Mouse (Mus musculus) ES-E14 (cell line): ENCODE measurements around the gene Casp1. TPM values are rescaled to one million over a fixed set of nuclear protein-coding genes. Genes with fewer than 3 reads are reported as not detected.

Source experiments
- DNase-seq: peaks from one replicate; pipeline ENCODE4 v3.0.0-alpha.2; 2013; ENCODE audit warnings: low read depth, low spot score
- H3K27ac ChIP-seq: 2 replicates; pipeline ENCODE4 v1.5.1; 2012; ENCODE audit warnings: low read depth, mild to moderate bottlenecking, low read length, moderate library complexity, mixed read lengths; ENCODE audit not compliant: poor library complexity, insufficient read depth, severe bottlenecking
- H3K36me3 ChIP-seq: 2 replicates; pipeline ENCODE4 v1.6.1; 2012; ENCODE audit warnings: mild to moderate bottlenecking, low read length, moderate library complexity, mixed read lengths; ENCODE audit not compliant: control insufficient read depth, poor library complexity, insufficient read depth, severe bottlenecking
- H3K4me1 ChIP-seq, 2 experiments: fragments of 150-350 bp in 1 of 2; sonication (generic) in 1 of 2; 2 replicates each; pipeline ENCODE4 v1.6.1; 2012; ENCODE audit warnings: low read length in 2 of 2, mild to moderate bottlenecking in 1 of 2, mixed read lengths in 1 of 2; ENCODE audit not compliant: control insufficient read depth in 2 of 2, insufficient read depth in 2 of 2, poor library complexity in 1 of 2
- H3K4me3 ChIP-seq, 2 experiments: fragments of 150-350 bp in 1 of 2; sonication (generic) in 1 of 2; 2 replicates each; pipeline ENCODE4 v1.5.1; 2012; ENCODE audit warnings: low read length in 2 of 2, low read depth in 1 of 2, mild to moderate bottlenecking in 1 of 2, mixed read lengths in 1 of 2; ENCODE audit not compliant: insufficient read depth in 1 of 2, poor library complexity in 1 of 2, severe bottlenecking in 1 of 2
- H3K9ac ChIP-seq: 2 replicates; pipeline ENCODE4 v1.6.1; 2012; ENCODE audit warnings: low read depth, mild to moderate bottlenecking, low read length, mixed read lengths; ENCODE audit not compliant: poor library complexity, insufficient read depth, severe bottlenecking
- H3K9me3 ChIP-seq: fragments of 150-350 bp; sonication (generic); 2 replicates; pipeline ENCODE4 v1.6.1; 2012; ENCODE audit warnings: low read depth, mild to moderate bottlenecking, low read length; ENCODE audit not compliant: control insufficient read depth, insufficient read depth
- CHD2 ChIP-seq: IDR thresholded peaks from 2 replicates; pipeline ENCODE4 v1.6.1; 2014; ENCODE audit warnings: mild to moderate bottlenecking, low read depth, low read length, inconsistent platforms
- HCFC1 ChIP-seq: IDR thresholded peaks from 2 replicates; pipeline ENCODE4 v1.6.1; 2012; ENCODE audit warnings: low read length, inconsistent platforms, borderline replicate concordance; ENCODE audit not compliant: insufficient read depth
- MAFK ChIP-seq: IDR thresholded peaks from 2 replicates; pipeline ENCODE4 v1.6.1; 2014; ENCODE audit warnings: mild to moderate bottlenecking, low read depth, low read length, inconsistent platforms; ENCODE audit not compliant: insufficient read depth
- ZC3H11A ChIP-seq: IDR thresholded peaks from 2 replicates; pipeline ENCODE4 v1.6.1; 2012; ENCODE audit warnings: low read depth, mild to moderate bottlenecking, inconsistent platforms, low read length, borderline replicate concordance
- ZNF384 ChIP-seq: IDR thresholded peaks from 2 replicates; pipeline ENCODE4 v1.6.1; 2012; ENCODE audit warnings: low read depth, low read length, inconsistent platforms
- in situ Hi-C, 2 experiments: fragments of 600-800 bp; cut with MboI; formaldehyde crosslinking; loops; one replicate each; pipeline ENCODE4 v1.15.1; 2025; ENCODE audit warnings: low sequenced_read_pairs in 2 of 2, inconsistent platforms in 1 of 2; ENCODE audit not compliant: unreplicated experiment in 2 of 2
- total RNA-seq: library from RNA; depleted of rRNA; stranded (reverse); fragments of 300-350 nt; gene quantifications from 2 replicates; pipeline ENCODE4 v1.2.3, GENCODE M21; 2012

Gene Casp1
- total RNA-seq, 1 experiment = 0.36 TPM

- no peaks in the 10 kb centered on the region for H3K36me3 ChIP-seq
- no peak overlapping the region for H3K9ac ChIP-seq
- no peak overlapping the region for H3K4me3 ChIP-seq
- no peak for DNase-seq
- no peaks in the 10 kb centered on the region for H3K4me1 ChIP-seq
- no peak for TF ChIP-seq ZNF384
- no peaks in the 10 kb centered on the region for H3K9me3 ChIP-seq
- H3K27ac ChIP-seq = no peak overlapping the region
- in situ Hi-C loops = no loop called here
Measured at GRCm38 (mm10) chr9:5271334-5271845, 26.9 kb upstream of the Casp1 start.

GRCm38 (mm10) chr9:5286071-5286470 is 12.2 kb upstream of the Casp1 start:
- Histone ChIP-seq H3K27ac (no peak overlapping the region), H3K9ac (no peak overlapping the region), H3K36me3 (no peaks in the 10 kb centered on the region), H3K9me3 (no peaks in the 10 kb centered on the region), H3K4me3 (no peak overlapping the region), H3K4me1 (no peaks in the 10 kb centered on the region)
- in situ Hi-C loops = no loop called here
- TF ChIP-seq HCFC1 = no peak
- no peak for TF ChIP-seq ZC3H11A
- TF ChIP-seq ZNF384 = no peak
- DNase-seq = no peak

- in situ Hi-C loops = no loop called here
- H3K9me3 ChIP-seq = no peaks in the 10 kb centered on the region
- no peaks in the 10 kb centered on the region for H3K36me3 ChIP-seq
- H3K4me1 ChIP-seq = no peaks in the 10 kb centered on the region
- no peak overlapping the region for H3K4me3 ChIP-seq
- no peak overlapping the region for H3K9ac ChIP-seq
- TF ChIP-seq MAFK (no peak), CHD2 (no peak), ZC3H11A (no peak), ZNF384 (no peak), HCFC1 (no peak)
- H3K27ac ChIP-seq = no peak overlapping the region
- DNase-seq = no peak
Measured at GRCm38 (mm10) chr9:5286597-5286996, 11.7 kb upstream of the Casp1 start.

DNA sequence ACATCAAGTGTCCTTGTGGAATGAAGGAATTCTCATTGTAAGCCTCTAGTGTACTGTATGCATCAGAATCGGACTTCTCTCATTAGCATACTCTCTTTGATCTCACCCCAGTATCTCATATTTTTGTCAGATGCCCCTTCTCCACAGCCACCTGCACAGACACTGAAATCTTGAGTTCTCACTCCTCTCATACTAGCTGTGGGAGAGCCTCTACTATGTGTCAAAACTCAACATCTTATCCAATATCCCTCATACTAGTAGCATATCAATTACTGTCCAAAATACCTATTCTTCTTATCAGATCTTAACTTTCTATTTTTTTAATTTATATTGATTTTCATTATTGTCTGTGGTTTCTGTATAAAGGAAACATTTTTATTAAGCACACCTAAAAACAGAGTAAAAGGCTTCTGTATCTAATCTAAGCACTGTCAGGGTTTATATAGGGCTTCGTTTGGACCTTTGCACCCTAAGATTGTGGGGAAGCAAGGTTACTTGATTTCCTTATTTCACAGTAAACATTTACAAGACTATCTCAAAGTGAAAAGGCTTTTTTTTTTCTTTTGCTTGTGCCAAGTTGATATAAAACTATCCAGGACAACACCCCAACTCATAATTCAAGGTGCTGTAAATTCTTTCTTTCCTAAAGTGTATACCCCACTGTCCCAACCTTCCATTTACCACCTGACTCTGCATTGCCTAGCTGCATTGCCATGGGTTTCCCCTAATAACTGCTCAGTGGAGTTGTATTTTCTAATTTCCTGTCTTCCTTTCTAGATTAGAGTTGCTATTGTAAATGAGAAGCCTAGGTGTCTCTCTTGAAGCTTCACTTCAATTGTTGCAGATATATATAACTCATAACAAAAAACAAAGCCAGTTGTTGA is 1.7 kb upstream of the Casp1 start:
- Histone ChIP-seq H3K9ac (no peak overlapping the region), H3K36me3 (no peaks in the 10 kb centered on the region), H3K4me1 (no peaks in the 10 kb centered on the region), H3K9me3 (no peaks in the 10 kb centered on the region), H3K4me3 (no peak overlapping the region), H3K27ac (no peak overlapping the region)
- in situ Hi-C loops = no loop called here
- DNase-seq = no peak
- TF ChIP-seq ZNF384 (no peak), HCFC1 (no peak), ZC3H11A (no peak)

DNA sequence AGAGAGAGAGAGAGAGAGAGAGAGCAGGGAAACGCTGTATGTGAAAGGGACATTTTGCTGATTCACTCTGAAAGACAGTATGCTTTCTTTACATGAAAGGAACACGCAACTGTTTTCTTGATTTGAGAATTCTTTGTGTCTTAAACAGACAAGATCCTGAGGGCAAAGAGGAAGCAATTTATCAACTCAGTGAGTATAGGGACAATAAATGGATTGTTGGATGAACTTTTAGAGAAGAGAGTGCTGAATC is 740 bp downstream of the Casp1 start:
- H3K4me1 ChIP-seq = no peaks in the 10 kb centered on the region
- H3K27ac ChIP-seq = no peak overlapping the region
- in situ Hi-C loops = no loop called here
- H3K9ac ChIP-seq = no peak overlapping the region
- no peak overlapping the region for H3K4me3 ChIP-seq
- no peak for DNase-seq
- H3K9me3 ChIP-seq = no peaks in the 10 kb centered on the region
- no peaks in the 10 kb centered on the region for H3K36me3 ChIP-seq
- TF ChIP-seq MAFK = no peak
- TF ChIP-seq ZNF384 = no peak
- no peak for TF ChIP-seq HCFC1
- TF ChIP-seq CHD2 = no peak
- no peak for TF ChIP-seq ZC3H11A
